Mouse (Mus musculus): ENCODE results near the gene Gm9970. TPM values are rescaled to one million over a fixed set of nuclear protein-coding genes. Genes with fewer than 3 reads are reported as not detected.

The Gm9970 gene
- total RNA-seq (2014; rRNA removed) (7.0 TPM in 1 of 2 replicates, not detected in the other), polyA plus RNA-seq (2015; fragmentation: Nextera tagmentation; extraction: Ambion mirVana) (0.29 and 0.84 TPM in 2 replicates)

DNA sequence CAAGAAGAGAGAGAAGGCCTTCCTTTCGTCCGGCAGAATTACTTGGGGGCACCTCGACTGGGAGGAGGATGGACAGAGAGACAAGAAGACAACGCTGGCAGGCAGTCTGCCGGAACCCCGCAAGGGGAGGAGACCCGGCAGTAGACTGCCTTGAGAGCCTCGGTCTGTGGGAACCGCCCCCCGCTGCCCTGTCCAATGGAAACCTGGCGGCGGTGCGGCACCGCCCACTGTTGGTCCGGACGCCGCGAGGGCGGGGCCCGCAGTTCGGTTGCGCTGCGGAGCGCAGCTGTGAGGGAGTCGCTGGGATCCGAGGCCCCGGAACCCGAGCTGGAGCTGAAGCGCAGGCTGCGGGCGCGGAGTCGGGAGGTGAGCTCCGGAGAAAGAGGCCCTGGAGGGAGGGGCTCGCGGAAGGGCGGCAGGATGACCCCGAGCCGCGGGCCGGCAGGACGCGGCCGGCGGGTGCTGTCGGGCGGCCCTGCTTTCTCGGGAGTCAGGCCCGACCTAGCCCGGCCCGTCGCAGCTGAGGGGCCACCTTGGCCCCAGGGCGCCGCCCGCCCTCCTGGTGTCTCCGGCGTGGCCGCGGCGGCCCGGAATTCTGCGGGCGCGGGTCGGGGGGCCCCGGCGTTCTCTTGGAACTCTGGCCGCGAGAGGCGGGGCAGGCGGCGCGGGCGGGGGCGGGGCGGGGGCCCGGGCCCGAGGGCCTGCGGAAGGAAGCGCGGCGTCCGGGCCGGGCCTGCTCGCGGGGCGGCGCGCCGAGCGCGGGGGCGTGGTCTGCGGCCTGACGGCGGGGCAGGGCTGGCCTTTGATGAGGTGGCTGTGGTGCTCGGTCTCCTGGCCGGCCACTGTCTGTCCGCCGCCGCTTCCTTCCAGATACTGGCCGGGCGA, at the start of gene Gm9970, which contains the start of gene Nrbp1:
Gene Gm9970, minus strand, starts transcription at position 596 of the 885 bp plus-strand sequence.
Gene Nrbp1, plus strand, starts transcription at position 228 of the 885 bp plus-strand sequence.
- Histone ChIP-seq H3K27ac (peak within 1 kb of the TSS; percentile 95), H3K4me2 (ENCODE audit: low read depth, low read length) (peak within 1 kb of the TSS; percentile 93), H3K36me3 (ENCODE audit: insufficient read depth, low read length) (peaks cover 19% of the 10 kb centered on the region), H3K4me3 (ENCODE audit: low read length) (peak within 1 kb of the TSS; percentile 88), H3K9ac (replicated peaks; ENCODE audit: low read length) (peak within 1 kb of the TSS; percentile 95), H3K9me3 (ENCODE audit: low read length) (0 out of 2 replicates have a peak, but pooled peaks cover 2% of the 10 kb centered on the region), H3K4me1 (ENCODE audit: insufficient read depth, low read length) (peaks cover 5% of the 10 kb centered on the region; the same call in 1 of the 2 replicates), H3K27me3 (ENCODE audit: insufficient read depth, low read length) (no peaks in the 10 kb centered on the region)
- under 1% methylated on average over 68 of the region's 103 CpGs for WGBS
- no peak for TF ChIP-seq CTCF (IDR thresholded peaks at IDR 0.05; ENCODE audit: low read depth)
- DNase-seq (ENCODE audit: low spot score), result peak; percentile 98
- ATAC-seq, result peak; percentile 98

DNA sequence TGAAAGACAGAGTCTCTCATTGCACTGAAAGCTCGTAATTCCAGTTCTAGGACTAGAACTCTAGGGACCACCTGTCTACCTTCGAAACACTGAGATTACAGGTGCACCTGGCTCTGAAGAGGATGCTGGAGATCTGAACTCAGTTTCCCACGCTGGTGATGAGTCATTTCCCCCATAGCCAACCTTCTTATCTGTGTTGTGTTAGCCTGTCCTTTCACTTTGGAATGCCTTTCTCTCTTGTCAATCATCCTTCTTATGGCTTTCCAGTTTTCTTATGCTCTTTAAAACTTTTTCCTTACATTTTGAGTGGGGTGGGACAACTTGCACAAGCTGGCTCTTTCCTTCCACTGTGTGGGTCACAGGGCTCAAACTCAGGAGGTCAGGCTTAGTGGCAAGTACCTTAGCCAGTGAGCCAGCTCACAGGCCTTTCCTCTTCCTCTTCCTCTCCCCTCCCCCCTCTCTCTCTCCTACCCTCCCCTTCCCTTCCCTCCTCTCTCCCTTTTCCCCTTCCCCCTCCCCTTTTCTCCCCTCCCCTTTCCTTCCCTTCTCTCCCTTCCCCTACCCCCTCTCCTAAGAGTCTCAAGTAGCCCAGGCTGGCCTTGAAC, 48.7 kb upstream of the Gm9970 start:
- Histone ChIP-seq H3K36me3 (ENCODE audit: insufficient read depth, low read length) (peaks cover 38% of the 10 kb centered on the region), H3K27me3 (ENCODE audit: insufficient read depth, low read length) (no peaks in the 10 kb centered on the region), H3K27ac (no peak overlapping the region), H3K9ac (replicated peaks; ENCODE audit: low read length) (no peak overlapping the region), H3K4me2 (ENCODE audit: low read depth, low read length) (peak overlapping the region; percentile 89; the same call in 1 of the 2 replicates), H3K9me3 (ENCODE audit: low read length) (no peaks in the 10 kb centered on the region), H3K4me3 (ENCODE audit: low read length) (no peak overlapping the region), H3K4me1 (ENCODE audit: insufficient read depth, low read length) (peaks cover 4% of the 10 kb centered on the region; the same call in 1 of the 2 replicates)
- TF ChIP-seq CTCF (IDR thresholded peaks at IDR 0.05; ENCODE audit: low read depth), result no peak
- DNase-seq (ENCODE audit: low spot score) (no peak), ATAC-seq (no peak)
- WGBS, result 87% methylated on average over 3 of the region's 3 CpGs

DNA sequence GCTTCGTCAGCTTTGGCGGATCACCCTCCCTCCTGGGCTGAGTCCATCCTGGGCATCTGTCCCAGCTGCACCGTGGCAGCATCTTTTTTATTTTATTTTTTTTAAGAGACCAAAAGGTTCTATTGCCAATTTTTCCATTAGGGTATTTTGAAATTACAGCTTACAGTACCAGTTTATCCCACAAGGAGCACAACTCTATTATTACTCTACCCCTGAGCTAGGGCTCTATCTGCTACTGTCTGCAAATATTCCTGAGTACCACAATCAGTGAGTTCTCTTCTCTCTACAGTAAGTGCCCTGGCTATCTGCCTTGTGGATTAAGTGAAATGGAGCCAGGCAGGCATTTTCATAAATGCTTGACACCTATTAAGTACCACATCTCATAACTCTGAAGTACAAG, 47.6 kb upstream of the Gm9970 start:
- no peaks in the 10 kb centered on the region for H3K9me3 ChIP-seq (ENCODE audit: low read length)
- no peak overlapping the region for H3K9ac ChIP-seq (replicated peaks; ENCODE audit: low read length)
- no peaks in the 10 kb centered on the region for H3K27me3 ChIP-seq (ENCODE audit: insufficient read depth, low read length)
- H3K4me1 ChIP-seq (ENCODE audit: insufficient read depth, low read length), result no peaks in the 10 kb centered on the region
- no peak overlapping the region for H3K4me2 ChIP-seq (ENCODE audit: low read depth, low read length)
- ATAC-seq (no peak), DNase-seq (ENCODE audit: low spot score) (no peak)
- peaks cover 47% of the 10 kb centered on the region for H3K36me3 ChIP-seq (ENCODE audit: insufficient read depth, low read length)
- H3K4me3 ChIP-seq (ENCODE audit: low read length), result no peak overlapping the region
- no peak overlapping the region for H3K27ac ChIP-seq
- 54% methylated on average over 3 of the region's 3 CpGs for WGBS
- peak; percentile 12; the same call in 1 of the 2 replicates for TF ChIP-seq CTCF (IDR thresholded peaks at IDR 0.05; ENCODE audit: low read depth)

DNA sequence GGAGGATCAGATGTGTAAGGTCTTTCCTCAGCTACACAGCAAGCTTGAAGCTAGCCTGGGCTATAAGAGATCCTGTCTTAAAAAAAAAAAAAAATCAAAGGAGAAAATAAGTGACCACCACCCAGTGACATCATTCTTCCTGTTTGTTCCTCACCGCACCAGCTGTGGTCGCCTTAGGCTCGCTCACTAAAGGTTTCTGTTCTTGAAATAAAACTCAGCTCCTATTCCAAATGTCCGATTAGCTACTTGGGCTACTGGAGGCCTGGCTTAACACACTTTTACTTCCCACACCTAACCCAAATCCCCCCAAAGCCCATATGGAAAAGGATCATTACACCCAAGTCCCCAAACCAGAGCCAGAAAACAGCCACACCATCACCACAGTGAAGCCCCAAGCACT, 47.2 kb upstream of the Gm9970 start:
- no peak overlapping the region for H3K4me3 ChIP-seq (ENCODE audit: low read length)
- no peaks in the 10 kb centered on the region for H3K4me1 ChIP-seq (ENCODE audit: insufficient read depth, low read length)
- WGBS, result 88% methylated on average over 4 of the region's 4 CpGs
- no peaks in the 10 kb centered on the region for H3K9me3 ChIP-seq (ENCODE audit: low read length)
- DNase-seq (ENCODE audit: low spot score) (no peak), ATAC-seq (no peak)
- peaks cover 47% of the 10 kb centered on the region for H3K36me3 ChIP-seq (ENCODE audit: insufficient read depth, low read length)
- H3K4me2 ChIP-seq (ENCODE audit: low read depth, low read length), result no peak overlapping the region
- no peak for TF ChIP-seq CTCF (IDR thresholded peaks at IDR 0.05; ENCODE audit: low read depth)
- no peak overlapping the region for H3K27ac ChIP-seq
- no peak overlapping the region for H3K9ac ChIP-seq (replicated peaks; ENCODE audit: low read length)
- H3K27me3 ChIP-seq (ENCODE audit: insufficient read depth, low read length), result no peaks in the 10 kb centered on the region

DNA sequence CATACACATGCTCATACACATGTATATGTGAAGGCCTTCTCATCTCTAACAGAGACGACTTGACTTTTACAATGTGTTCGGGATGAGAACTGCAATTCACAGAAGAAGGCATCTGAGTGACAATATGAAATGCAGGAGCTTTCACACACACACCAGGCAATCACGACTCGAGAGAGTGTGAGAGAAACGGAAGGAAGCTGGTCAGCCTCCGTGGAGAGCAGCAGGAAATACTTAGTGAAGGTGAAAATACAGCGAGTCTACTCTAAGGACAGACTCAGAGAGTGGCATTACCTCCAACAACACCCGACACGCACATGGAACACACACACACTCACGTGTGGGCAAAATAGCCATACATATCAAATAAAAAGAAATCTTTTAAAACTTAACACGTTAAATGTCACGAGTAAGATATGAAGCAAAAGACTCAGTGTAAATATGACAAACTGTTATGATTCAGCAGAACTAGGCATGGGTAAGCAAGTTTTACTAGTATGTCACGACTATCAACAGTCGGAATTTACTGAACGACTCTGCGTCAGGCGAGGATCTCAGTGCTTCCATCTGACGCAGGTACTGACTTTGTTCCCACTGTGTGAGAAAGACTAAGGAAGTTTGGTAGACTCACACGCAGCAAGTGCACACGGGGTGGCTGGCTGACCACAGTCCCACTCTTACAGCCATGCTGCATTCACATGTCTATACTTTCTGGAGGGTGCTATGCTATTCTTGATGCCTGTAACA, 38.4 kb upstream of the Gm9970 start:
- H3K36me3 ChIP-seq (ENCODE audit: insufficient read depth, low read length), result peaks cover 75% of the 10 kb centered on the region

DNA sequence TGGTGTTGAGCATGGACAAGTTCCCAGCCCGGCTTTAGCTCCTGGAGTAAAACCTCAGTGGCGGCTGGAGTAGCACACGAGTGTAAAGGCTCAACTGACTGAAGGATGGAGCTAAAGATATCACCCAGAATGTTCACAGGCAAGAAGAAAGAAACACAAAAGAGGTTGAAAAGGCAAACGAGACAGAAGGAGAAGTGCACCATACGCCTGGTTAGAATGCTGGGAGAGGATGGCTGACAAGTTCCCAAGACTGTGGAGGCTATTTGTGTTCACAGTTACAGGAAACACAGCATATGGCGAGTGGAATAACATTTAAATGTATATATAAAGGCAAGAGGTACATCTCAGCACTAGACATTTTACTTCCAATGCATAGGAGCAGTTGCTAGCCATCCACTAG, 32.0 kb upstream of the Gm9970 start:
- Histone ChIP-seq H3K4me1 (ENCODE audit: insufficient read depth, low read length) (no peaks in the 10 kb centered on the region), H3K36me3 (ENCODE audit: insufficient read depth, low read length) (peaks cover 51% of the 10 kb centered on the region), H3K9ac (replicated peaks; ENCODE audit: low read length) (no peak overlapping the region), H3K9me3 (ENCODE audit: low read length) (no peaks in the 10 kb centered on the region), H3K4me2 (ENCODE audit: low read depth, low read length) (no peak overlapping the region), H3K27me3 (ENCODE audit: insufficient read depth, low read length) (no peaks in the 10 kb centered on the region), H3K27ac (no peak overlapping the region), H3K4me3 (ENCODE audit: low read length) (no peak overlapping the region)
- 91% methylated on average over 6 of the region's 6 CpGs for WGBS
- no peak for TF ChIP-seq CTCF (IDR thresholded peaks at IDR 0.05; ENCODE audit: low read depth)
- DNase-seq (ENCODE audit: low spot score), result no peak
- ATAC-seq, result no peak

More for the DNA sequence above, 38.4 kb upstream of the Gm9970 start:
- H3K27ac ChIP-seq, result no peak overlapping the region
- H3K4me2 ChIP-seq (ENCODE audit: low read depth, low read length), result no peak overlapping the region
- TF ChIP-seq CTCF (IDR thresholded peaks at IDR 0.05; ENCODE audit: low read depth), result no peak
- no peak overlapping the region for H3K4me3 ChIP-seq (ENCODE audit: low read length)
- H3K4me1 ChIP-seq (ENCODE audit: insufficient read depth, low read length), result no peaks in the 10 kb centered on the region
- no peaks in the 10 kb centered on the region for H3K9me3 ChIP-seq (ENCODE audit: low read length)
- 88% methylated on average over 20 of the region's 20 CpGs for WGBS
- H3K27me3 ChIP-seq (ENCODE audit: insufficient read depth, low read length), result no peaks in the 10 kb centered on the region
- ATAC-seq, result no peak
- no peak for DNase-seq (ENCODE audit: low spot score)
- no peak overlapping the region for H3K9ac ChIP-seq (replicated peaks; ENCODE audit: low read length)

Measured in hindbrain, postnatal 0 days (tissue).